8 mouse cellular contexts compared by ENCODE assay signal in genomic region chr4:103314526-103314910, GRCm38 (mm10). TPM values are rescaled to one million over a fixed set of nuclear protein-coding genes. Genes with fewer than 3 reads are reported as not detected.
DNase-seq lines count a peak whose midpoint lies in the region; ATAC-seq and TF ChIP-seq lines count a peak whose summit lies in the region.

No protein-coding gene starts in this region.

- no peaks in the 10 kb centered on the region for H3K27me3 ChIP-seq in heart, embryonic 10.5 days (ENCODE audit: insufficient read depth, poor library complexity, severe bottlenecking)
- H3K27me3 ChIP-seq in intestine, postnatal 0 days (replicated peaks; ENCODE audit: control insufficient read depth, insufficient read depth, low read length): no peaks in the 10 kb centered on the region
- no peaks in the 10 kb centered on the region for H3K27me3 ChIP-seq in midbrain, embryonic 13.5 days

- peak overlapping the region; percentile 75 for H3K4me3 ChIP-seq in heart, embryonic 10.5 days
- H3K4me3 ChIP-seq in embryonic fibroblast, embryonic 13.5 days (ENCODE audit: insufficient read depth, low read length): peak overlapping the region; percentile 53
- peak overlapping the region; percentile 75 for H3K4me3 ChIP-seq in intestine, postnatal 0 days (ENCODE audit: low read depth, low read length)
- peak overlapping the region; percentile 55 for H3K4me3 ChIP-seq in midbrain, embryonic 13.5 days (replicated peaks)

- H3K9ac ChIP-seq in intestine, postnatal 0 days (ENCODE audit: low read depth, low read length): no peak overlapping the region
- no peak overlapping the region for H3K9ac ChIP-seq in midbrain, embryonic 13.5 days (replicated peaks)

- peaks cover 6% of the 10 kb centered on the region; the same call in 1 of the 2 replicates for H3K4me1 ChIP-seq in heart, embryonic 10.5 days
- H3K4me1 ChIP-seq in embryonic fibroblast, embryonic 13.5 days (ENCODE audit: control insufficient read depth, insufficient read depth, low read length): 0 out of 2 replicates have a peak, but pooled peaks cover 1% of the 10 kb centered on the region
- H3K4me1 ChIP-seq in intestine, postnatal 0 days (replicated peaks; ENCODE audit: control insufficient read depth, insufficient read depth, low read length): no peaks in the 10 kb centered on the region
- H3K4me1 ChIP-seq in midbrain, embryonic 13.5 days (replicated peaks): peaks cover 8% of the 10 kb centered on the region

- H3K9me3 ChIP-seq in heart, embryonic 10.5 days: no peaks in the 10 kb centered on the region
- no peaks in the 10 kb centered on the region for H3K9me3 ChIP-seq in intestine, postnatal 0 days (ENCODE audit: control insufficient read depth)
- no peaks in the 10 kb centered on the region for H3K9me3 ChIP-seq in midbrain, embryonic 13.5 days

- no peak for ATAC-seq in intestine, postnatal 0 days
- no peak for ATAC-seq in midbrain, embryonic 13.5 days

- WGBS in heart, embryonic 10.5 days: 62% methylated on average over 3 of the region's 3 CpGs
- 62% methylated on average over 3 of the region's 3 CpGs for WGBS in intestine, postnatal 0 days
- 16% methylated on average over 3 of the region's 3 CpGs for WGBS in midbrain, embryonic 13.5 days

- H3K36me3 ChIP-seq in heart, embryonic 10.5 days: no peaks in the 10 kb centered on the region
- H3K36me3 ChIP-seq in intestine, postnatal 0 days (ENCODE audit: control insufficient read depth, insufficient read depth): no peaks in the 10 kb centered on the region
- no peaks in the 10 kb centered on the region for H3K36me3 ChIP-seq in midbrain, embryonic 13.5 days

- TF ChIP-seq CTCF in embryonic fibroblast, embryonic 13.5 days (IDR thresholded peaks at IDR 0.05; ENCODE audit: borderline replicate concordance, insufficient read depth, low read length): no peak
- no peak for TF ChIP-seq CTCF in intestine, postnatal 0 days (IDR thresholded peaks at IDR 0.05; ENCODE audit: low read depth)

- no peak for TF ChIP-seq POLR2A in embryonic fibroblast, embryonic 13.5 days (IDR thresholded peaks at IDR 0.05; ENCODE audit: low read depth, low read length)

- H3K4me2 ChIP-seq in intestine, postnatal 0 days (replicated peaks; ENCODE audit: low read depth): peak overlapping the region; percentile 73
- peak overlapping the region; percentile 69 for H3K4me2 ChIP-seq in midbrain, embryonic 13.5 days (replicated peaks)

- no peak for DNase-seq in heart, embryonic 10.5 days (ENCODE audit: low spot score)
- no peak for DNase-seq in heart, adult 9 months (ENCODE audit: low spot score in 2 of 2)
- DNase-seq in left cerebral cortex, adult 18-20 months (ENCODE audit: low spot score in 2 of 2): no peak
- DNase-seq in kidney, postnatal 10 days: no peak
- no peak for DNase-seq in natural killer cell, adult 2 months (ENCODE audit: low spot score in 2 of 2)

- no peak overlapping the region for H3K27ac ChIP-seq in heart, embryonic 10.5 days
- H3K27ac ChIP-seq in embryonic fibroblast, embryonic 13.5 days (ENCODE audit: insufficient read depth, low read length): no peak overlapping the region
- H3K27ac ChIP-seq in intestine, postnatal 0 days (ENCODE audit: low read depth, low read length): no peak overlapping the region
- peak overlapping the region; percentile 94 for H3K27ac ChIP-seq in midbrain, embryonic 13.5 days

RNA-seq across cellular contexts. Expression of gene Oma1, which starts 0.9 kb away (rescaled TPM):
- 22.9 and 23.7 TPM in 2 replicates for polyA plus RNA-seq in heart, embryonic 10.5 days (2016; fragmentation: Nextera tagmentation; extraction: Ambion mirVana)
- 15.4 and 17.1 TPM in 2 replicates for polyA plus RNA-seq in embryonic fibroblast, embryonic 13.5 days (2011; ENCODE audit: insufficient read length, low read depth, missing spikeins)
- polyA plus RNA-seq in intestine, postnatal 0 days (2015; fragmentation: Nextera tagmentation; extraction: Ambion mirVana): 12.3 and 12.7 TPM in 2 replicates
- polyA plus RNA-seq in midbrain, embryonic 13.5 days (2015; fragmentation: Nextera tagmentation; extraction: Ambion mirVana): 11.1 and 12.0 TPM in 2 replicates
- 1 to 10 TPM; 9.7 to 10.0 TPM for total RNA-seq in left cerebral cortex, adult 18-20 months (2021)

RNA-seq across cellular contexts. Expression of gene 4921539E11Rik, which starts 23.9 kb away (rescaled TPM):
- not detected in 2 replicates for polyA plus RNA-seq in heart, embryonic 10.5 days (2016; fragmentation: Nextera tagmentation; extraction: Ambion mirVana)
- not detected in 2 replicates for polyA plus RNA-seq in embryonic fibroblast, embryonic 13.5 days (2011; ENCODE audit: insufficient read length, low read depth, missing spikeins)
- polyA plus RNA-seq in intestine, postnatal 0 days (2015; fragmentation: Nextera tagmentation; extraction: Ambion mirVana): not detected in 2 replicates
- polyA plus RNA-seq in midbrain, embryonic 13.5 days (2015; fragmentation: Nextera tagmentation; extraction: Ambion mirVana): not detected in 2 replicates
- total RNA-seq in left cerebral cortex, adult 18-20 months (2021): not detected
